Mouse (Mus musculus): ENCODE measurements around the gene Tmem38b.

GRCm38 (mm10) chr4:53859944-53860343, 34.1 kb downstream of the Tmem38b start:
- TF ChIP-seq CTCF (IDR thresholded peaks at IDR 0.05; ENCODE audit: low read depth) (no peak), EP300 (IDR thresholded peaks at IDR 0.05; ENCODE audit: low read depth) (no peak)
